Mouse (Mus musculus): ENCODE results near the gene Nutf2. TPM values are rescaled to one million over a fixed set of nuclear protein-coding genes. Genes with fewer than 3 reads are reported as not detected.

The Nutf2 gene
- polyA plus RNA-seq, 1 experiment from 2014 or later = 221 TPM

DNA sequence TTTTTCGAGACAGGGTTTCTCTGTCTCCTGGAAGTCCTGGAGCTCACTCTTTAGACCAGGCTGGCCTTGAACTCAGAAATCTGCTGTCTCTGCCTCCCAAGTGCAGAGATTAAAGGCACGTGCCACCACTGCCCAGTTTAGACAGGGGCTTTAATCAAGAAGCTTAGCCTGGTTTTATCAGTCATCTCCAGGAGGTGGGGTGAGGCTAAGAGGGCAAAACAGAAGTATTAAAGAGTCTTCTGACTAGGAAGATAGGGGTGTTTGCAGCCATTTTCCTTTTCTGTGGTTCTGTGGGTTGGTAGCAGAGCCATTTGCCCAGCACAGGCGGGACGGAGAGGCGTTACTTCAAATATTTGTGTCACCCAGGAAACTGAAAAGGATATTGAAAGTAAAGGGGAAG, 1.1 kb upstream of the Nutf2 start:
- H3K4me1 ChIP-seq (ENCODE audit: control insufficient read depth, insufficient read depth, low read length) = peaks cover 46% of the 10 kb centered on the region
- DNase-seq = no peak
- no peak for ATAC-seq (ENCODE audit: low FRiP score, low TSS enrichment)
- no peaks in the 10 kb centered on the region for H3K27me3 ChIP-seq (ENCODE audit: control insufficient read depth, insufficient read depth, low read length)
- H3K4me2 ChIP-seq (ENCODE audit: low read length) = peak overlapping the region; percentile 74; the same call in 1 of the 2 replicates
- no peak overlapping the region; the same call in 1 of the 2 replicates for H3K9ac ChIP-seq (replicated peaks; ENCODE audit: low read length)
- WGBS = 68% methylated on average over 5 of the region's 5 CpGs
- H3K27ac ChIP-seq (replicated peaks; ENCODE audit: low read depth, low read length) = no peak overlapping the region
- H3K36me3 ChIP-seq (ENCODE audit: control insufficient read depth, insufficient read depth, low read length) = 0 out of 2 replicates have a peak, but pooled peaks cover 3% of the 10 kb centered on the region
- no peaks in the 10 kb centered on the region for H3K9me3 ChIP-seq (ENCODE audit: control insufficient read depth, low read length)
- no peak overlapping the region for H3K4me3 ChIP-seq (replicated peaks; ENCODE audit: low read depth, low read length)

GRCm38 (mm10) chr8:105861951-105862350, 1.6 kb downstream of the Nutf2 start:
- H3K9ac ChIP-seq (replicated peaks; ENCODE audit: low read length) = peak overlapping the region; percentile 95; the same call in 1 of the 2 replicates
- DNase-seq (peak; percentile 36), ATAC-seq (ENCODE audit: low FRiP score, low TSS enrichment) (no peak)
- WGBS = 10% methylated on average over 1 of the region's 1 CpGs
- H3K27me3 ChIP-seq (ENCODE audit: control insufficient read depth, insufficient read depth, low read length) = no peaks in the 10 kb centered on the region
- H3K9me3 ChIP-seq (ENCODE audit: control insufficient read depth, low read length) = no peaks in the 10 kb centered on the region
- peak overlapping the region; percentile 74 for H3K4me2 ChIP-seq (ENCODE audit: low read length)
- H3K36me3 ChIP-seq (ENCODE audit: control insufficient read depth, insufficient read depth, low read length) = peaks cover 13% of the 10 kb centered on the region
- H3K4me1 ChIP-seq (ENCODE audit: control insufficient read depth, insufficient read depth, low read length) = peaks cover 32% of the 10 kb centered on the region
- no peak overlapping the region for H3K27ac ChIP-seq (replicated peaks; ENCODE audit: low read depth, low read length)
- H3K4me3 ChIP-seq (replicated peaks; ENCODE audit: low read depth, low read length) = peak overlapping the region; percentile 90

GRCm38 (mm10) chr8:105866364-105867029, 6.1 kb downstream of the Nutf2 start:
- no peak overlapping the region for H3K27ac ChIP-seq (replicated peaks; ENCODE audit: low read depth, low read length)
- no peak overlapping the region for H3K9ac ChIP-seq (replicated peaks; ENCODE audit: low read length)
- H3K4me3 ChIP-seq (replicated peaks; ENCODE audit: low read depth, low read length) = no peak overlapping the region
- no peaks in the 10 kb centered on the region for H3K9me3 ChIP-seq (ENCODE audit: control insufficient read depth, low read length)
- WGBS = 84% methylated on average over 6 of the region's 6 CpGs
- ATAC-seq (ENCODE audit: low FRiP score, low TSS enrichment) = no peak
- no peaks in the 10 kb centered on the region for H3K27me3 ChIP-seq (ENCODE audit: control insufficient read depth, insufficient read depth, low read length)
- DNase-seq = no peak
- peaks cover 42% of the 10 kb centered on the region for H3K36me3 ChIP-seq (ENCODE audit: control insufficient read depth, insufficient read depth, low read length)
- peaks cover 12% of the 10 kb centered on the region for H3K4me1 ChIP-seq (ENCODE audit: control insufficient read depth, insufficient read depth, low read length)
- H3K4me2 ChIP-seq (ENCODE audit: low read length) = no peak overlapping the region

DNA sequence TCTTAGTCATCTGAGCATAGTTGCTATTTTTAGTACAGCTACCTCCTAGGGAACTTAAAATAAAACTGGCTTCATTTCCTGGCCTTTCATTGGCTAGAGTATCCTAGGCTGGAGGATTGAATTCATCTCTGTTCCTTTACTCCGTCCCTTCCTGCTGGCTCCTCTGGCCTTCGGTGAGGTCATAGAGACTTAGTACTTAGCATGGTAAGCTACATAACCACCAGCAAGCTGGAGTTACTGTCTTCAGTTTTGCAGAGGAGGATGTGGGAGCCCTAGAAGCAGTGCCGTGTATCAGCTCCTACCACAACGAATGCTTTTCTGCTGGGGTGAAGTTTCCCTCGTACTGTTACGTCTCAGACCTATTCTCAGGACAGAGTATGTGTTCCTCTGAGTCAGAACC, 13.9 kb downstream of the Nutf2 start:
- Histone ChIP-seq H3K27me3 (ENCODE audit: control insufficient read depth, insufficient read depth, low read length) (no peaks in the 10 kb centered on the region), H3K4me3 (replicated peaks; ENCODE audit: low read depth, low read length) (no peak overlapping the region), H3K9ac (replicated peaks; ENCODE audit: low read length) (no peak overlapping the region), H3K27ac (replicated peaks; ENCODE audit: low read depth, low read length) (no peak overlapping the region), H3K9me3 (ENCODE audit: control insufficient read depth, low read length) (no peaks in the 10 kb centered on the region), H3K4me1 (ENCODE audit: control insufficient read depth, insufficient read depth, low read length) (no peaks in the 10 kb centered on the region), H3K36me3 (ENCODE audit: control insufficient read depth, insufficient read depth, low read length) (peaks cover 62% of the 10 kb centered on the region), H3K4me2 (ENCODE audit: low read length) (no peak overlapping the region)
- DNase-seq = no peak
- 92% methylated on average over 6 of the region's 6 CpGs for WGBS
- no peak for ATAC-seq (ENCODE audit: low FRiP score, low TSS enrichment)

GRCm38 (mm10) chr8:105880754-105881520, 20.6 kb downstream of the Nutf2 start, which contains the start of gene Edc4:
Gene Edc4 (plus strand): TSS chr8:105880881.
- Histone ChIP-seq H3K4me2 (ENCODE audit: low read length) (peak within 1 kb of the TSS; percentile 94), H3K4me1 (ENCODE audit: control insufficient read depth, insufficient read depth, low read length) (peaks cover 19% of the 10 kb centered on the region), H3K27ac (replicated peaks; ENCODE audit: low read depth, low read length) (peak within 1 kb of the TSS; percentile 63), H3K36me3 (ENCODE audit: control insufficient read depth, insufficient read depth, low read length) (peaks cover 53% of the 10 kb centered on the region), H3K9ac (replicated peaks; ENCODE audit: low read length) (peak within 1 kb of the TSS; percentile 87), H3K27me3 (ENCODE audit: control insufficient read depth, insufficient read depth, low read length) (no peaks in the 10 kb centered on the region), H3K9me3 (ENCODE audit: control insufficient read depth, low read length) (no peaks in the 10 kb centered on the region), H3K4me3 (replicated peaks; ENCODE audit: low read depth, low read length) (peak within 1 kb of the TSS; percentile 93)
- DNase-seq (peak; percentile 89), ATAC-seq (ENCODE audit: low FRiP score, low TSS enrichment) (peak; percentile 82; the same call in 1 of the 2 replicates)
- WGBS = 1% methylated on average over 45 of the region's 45 CpGs

- WGBS = 96% methylated on average over 12 of the region's 12 CpGs
- Histone ChIP-seq H3K9ac (replicated peaks; ENCODE audit: low read length) (no peak overlapping the region), H3K4me3 (replicated peaks; ENCODE audit: low read depth, low read length) (no peak overlapping the region), H3K9me3 (ENCODE audit: control insufficient read depth, low read length) (no peaks in the 10 kb centered on the region), H3K27ac (replicated peaks; ENCODE audit: low read depth, low read length) (no peak overlapping the region), H3K4me1 (ENCODE audit: control insufficient read depth, insufficient read depth, low read length) (0 out of 2 replicates have a peak, but pooled peaks cover 7% of the 10 kb centered on the region), H3K27me3 (ENCODE audit: control insufficient read depth, insufficient read depth, low read length) (no peaks in the 10 kb centered on the region), H3K4me2 (ENCODE audit: low read length) (no peak overlapping the region), H3K36me3 (ENCODE audit: control insufficient read depth, insufficient read depth, low read length) (peaks cover 88% of the 10 kb centered on the region)
- no peak for ATAC-seq (ENCODE audit: low FRiP score, low TSS enrichment)
- no peak for DNase-seq
Observed at GRCm38 (mm10) chr8:105889756-105890465, 29.5 kb downstream of the Nutf2 start.

GRCm38 (mm10) chr8:105890870-105891269, 30.5 kb downstream of the Nutf2 start:
- Histone ChIP-seq H3K4me2 (ENCODE audit: low read length) (no peak overlapping the region), H3K27me3 (ENCODE audit: control insufficient read depth, insufficient read depth, low read length) (no peaks in the 10 kb centered on the region), H3K4me3 (replicated peaks; ENCODE audit: low read depth, low read length) (no peak overlapping the region), H3K27ac (replicated peaks; ENCODE audit: low read depth, low read length) (no peak overlapping the region), H3K9ac (replicated peaks; ENCODE audit: low read length) (no peak overlapping the region), H3K9me3 (ENCODE audit: control insufficient read depth, low read length) (no peaks in the 10 kb centered on the region), H3K36me3 (ENCODE audit: control insufficient read depth, insufficient read depth, low read length) (peaks cover 84% of the 10 kb centered on the region), H3K4me1 (ENCODE audit: control insufficient read depth, insufficient read depth, low read length) (0 out of 2 replicates have a peak, but pooled peaks cover 7% of the 10 kb centered on the region)
- 94% methylated on average over 6 of the region's 6 CpGs for WGBS
- ATAC-seq (ENCODE audit: low FRiP score, low TSS enrichment) (no peak), DNase-seq (no peak)

- WGBS = 89% methylated on average over 6 of the region's 6 CpGs
- no peak overlapping the region for H3K4me2 ChIP-seq (ENCODE audit: low read length)
- H3K27me3 ChIP-seq (ENCODE audit: control insufficient read depth, insufficient read depth, low read length) = no peaks in the 10 kb centered on the region
- DNase-seq (peak; percentile 57), ATAC-seq (ENCODE audit: low FRiP score, low TSS enrichment) (no peak)
- peaks cover 68% of the 10 kb centered on the region for H3K36me3 ChIP-seq (ENCODE audit: control insufficient read depth, insufficient read depth, low read length)
- H3K4me1 ChIP-seq (ENCODE audit: control insufficient read depth, insufficient read depth, low read length) = 0 out of 2 replicates have a peak, but pooled peaks cover 7% of the 10 kb centered on the region
- no peak overlapping the region for H3K9ac ChIP-seq (replicated peaks; ENCODE audit: low read length)
- H3K9me3 ChIP-seq (ENCODE audit: control insufficient read depth, low read length) = no peaks in the 10 kb centered on the region
- no peak overlapping the region for H3K4me3 ChIP-seq (replicated peaks; ENCODE audit: low read depth, low read length)
- no peak overlapping the region for H3K27ac ChIP-seq (replicated peaks; ENCODE audit: low read depth, low read length)
Observed at GRCm38 (mm10) chr8:105892432-105892831, 32.1 kb downstream of the Nutf2 start.
